Mouse (Mus musculus) testis, adult 2 months (tissue): Measurements from ENCODE around the gene Syngr1. TPM values are rescaled to one million over a fixed set of nuclear protein-coding genes. Genes with fewer than 3 reads are reported as not detected.
"Not testable (repeated sequence)": the region's sequence is repeated elsewhere in the genome, so short reads cannot be mapped to it uniquely, and the experiment has no call there.

Experiments
- H3K27ac ChIP-seq: fragments of 200-500 bp; 2 replicates; pipeline ENCODE4 v1.5.1; 2012; ENCODE audit warnings: low read depth, low read length; ENCODE audit not compliant: control insufficient read depth, insufficient read depth
- H3K27me3 ChIP-seq: fragments of 200-500 bp; 2 replicates; pipeline ENCODE4 v1.6.1; 2012; ENCODE audit warnings: mild to moderate bottlenecking, low read length, moderate library complexity; ENCODE audit not compliant: control insufficient read depth, insufficient read depth
- H3K36me3 ChIP-seq: fragments of 200-500 bp; 2 replicates; pipeline ENCODE4 v1.6.1; 2012; ENCODE audit warnings: mild to moderate bottlenecking, low read length; ENCODE audit not compliant: control insufficient read depth, insufficient read depth
- H3K4me1 ChIP-seq: fragments of 200-500 bp; 2 replicates; pipeline ENCODE4 v1.6.1; 2012; ENCODE audit warnings: low read length; ENCODE audit not compliant: control insufficient read depth, insufficient read depth
- H3K4me3 ChIP-seq: fragments of 200-500 bp; 2 replicates; pipeline ENCODE4 v1.5.1; 2012; ENCODE audit warnings: low read depth, mild to moderate bottlenecking, low read length, moderate library complexity, mixed read lengths; ENCODE audit not compliant: control insufficient read depth
- CTCF ChIP-seq: fragments of 200-500 bp; IDR thresholded peaks from 2 replicates; pipeline ENCODE4 v1.5.1; 2012; ENCODE audit warnings: low read depth, mild to moderate bottlenecking, inconsistent platforms, low read length, moderate library complexity; ENCODE audit not compliant: control insufficient read depth, insufficient read depth, insufficient replicate concordance
- POLR2A ChIP-seq: fragments of 200-500 bp; IDR thresholded peaks from 2 replicates; pipeline ENCODE4 v1.6.1; 2012; ENCODE audit warnings: low read depth, mild to moderate bottlenecking, inconsistent platforms, low read length, moderate library complexity; ENCODE audit not compliant: control insufficient read depth
- polyA plus RNA-seq: library from polyadenylated mRNA; depleted of rRNA; stranded (reverse); fragments of >200 nt; gene quantifications from 2 replicates; pipeline ENCODE4 v1.2.3, GENCODE M21; 2012

Syngr1 gene
- polyA plus RNA-seq, 1 experiment, result 8.5 TPM

DNA sequence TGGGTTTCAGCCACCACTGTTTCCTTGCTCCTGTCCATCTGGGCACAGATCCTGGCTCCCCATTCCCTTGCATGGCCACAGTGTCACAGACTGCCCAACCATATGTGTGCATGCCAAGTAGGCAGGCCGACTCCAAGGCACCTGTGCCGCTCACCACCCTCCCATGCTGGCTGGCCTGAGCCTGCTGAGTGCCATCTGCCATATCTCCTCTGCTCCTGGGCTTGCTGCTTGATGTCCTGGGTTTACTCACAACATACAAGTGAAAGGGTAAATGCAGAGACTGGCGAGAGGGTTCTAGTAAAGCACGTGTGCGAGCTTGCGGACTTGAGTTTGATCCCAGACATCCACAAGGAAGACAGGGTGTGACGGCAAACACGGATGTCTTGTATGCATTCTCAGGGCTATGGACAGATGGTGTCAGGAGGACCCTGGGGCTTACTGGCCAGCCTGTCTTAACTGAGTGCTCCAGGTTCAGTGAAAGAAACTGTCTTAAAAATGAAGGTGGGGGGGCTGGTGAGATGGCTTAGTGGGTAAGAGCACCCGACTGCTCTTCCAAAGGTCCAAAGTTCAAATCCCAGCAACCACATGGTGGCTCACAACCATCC is 30.7 kb downstream of the Syngr1 start:
- H3K27me3 ChIP-seq, result no peaks in the 10 kb centered on the region
- TF ChIP-seq CTCF, result no peak
- no peak for TF ChIP-seq POLR2A
- peaks cover 7% of the 10 kb centered on the region for H3K4me1 ChIP-seq
- no peak overlapping the region for H3K27ac ChIP-seq
- H3K4me3 ChIP-seq, result no peak overlapping the region
- H3K36me3 ChIP-seq, result no peaks in the 10 kb centered on the region

DNA sequence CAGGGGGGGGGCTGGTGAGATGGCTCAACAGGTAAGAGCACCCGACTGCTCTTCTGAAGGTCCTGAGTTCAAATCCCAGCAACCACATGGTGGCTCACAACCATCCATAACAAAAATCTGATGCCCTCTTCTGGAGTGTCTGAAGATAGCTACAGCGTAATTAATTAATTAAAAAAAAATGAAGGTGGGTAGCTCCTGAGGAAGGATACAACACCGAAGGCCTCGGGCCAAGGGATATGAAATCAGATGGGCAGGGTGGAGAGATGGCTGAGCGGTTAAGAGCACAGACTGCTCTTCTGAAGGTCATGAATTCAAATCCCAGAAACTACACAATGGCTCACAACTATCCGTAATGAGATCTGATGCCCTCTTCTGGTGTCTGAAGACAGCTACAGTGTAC is 31.3 kb downstream of the Syngr1 start:
- H3K27me3 ChIP-seq, H3K36me3 ChIP-seq, H3K27ac ChIP-seq, H3K4me3 ChIP-seq, H3K4me1 ChIP-seq: not testable (repeated sequence)

GRCm38 (mm10) chr15:80124651-80125050 is 33.5 kb downstream of the Syngr1 start:
- TF ChIP-seq CTCF (no peak), POLR2A (no peak)
- Histone ChIP-seq H3K27ac (no peak overlapping the region), H3K4me1 (no peaks in the 10 kb centered on the region)

GRCm38 (mm10) chr15:80127191-80127590 is 36.1 kb downstream of the Syngr1 start:
- no peaks in the 10 kb centered on the region for H3K4me1 ChIP-seq
- H3K36me3 ChIP-seq, result no peaks in the 10 kb centered on the region
- TF ChIP-seq CTCF, result no peak
- no peak for TF ChIP-seq POLR2A
- H3K27me3 ChIP-seq, result no peaks in the 10 kb centered on the region
- H3K4me3 ChIP-seq, result no peak overlapping the region
- H3K27ac ChIP-seq, result no peak overlapping the region

More at GRCm38 (mm10) chr15:80124651-80125050, 33.5 kb downstream of the Syngr1 start:
- Histone ChIP-seq H3K36me3 (no peaks in the 10 kb centered on the region), H3K27me3 (no peaks in the 10 kb centered on the region), H3K4me3 (no peak overlapping the region)

DNA sequence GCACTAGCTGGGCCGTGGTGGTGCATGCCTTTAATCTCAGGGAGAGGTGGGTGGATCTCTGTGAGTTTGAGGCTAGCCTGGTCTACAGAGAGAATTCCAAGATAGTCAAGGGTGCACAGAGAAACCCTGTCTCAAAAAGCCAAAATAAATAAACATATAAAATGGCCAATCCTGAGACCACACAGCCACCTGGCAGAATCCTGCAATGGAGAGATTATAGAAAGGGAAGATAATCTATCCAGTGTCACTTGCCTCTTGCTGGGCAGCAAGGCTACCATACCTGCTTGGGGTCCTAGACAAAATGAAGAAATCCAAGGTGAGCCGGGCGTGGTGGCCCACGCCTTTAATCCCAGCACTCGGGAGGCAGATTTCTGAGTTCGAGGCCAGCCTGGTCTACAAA is 38.8 kb downstream of the Syngr1 start:
- TF ChIP-seq CTCF (no peak), POLR2A (no peak)
- no peak overlapping the region for H3K4me3 ChIP-seq
- H3K4me1 ChIP-seq, result peaks cover 13% of the 10 kb centered on the region
- no peak overlapping the region for H3K27ac ChIP-seq
- no peaks in the 10 kb centered on the region for H3K36me3 ChIP-seq
- no peaks in the 10 kb centered on the region for H3K27me3 ChIP-seq

DNA sequence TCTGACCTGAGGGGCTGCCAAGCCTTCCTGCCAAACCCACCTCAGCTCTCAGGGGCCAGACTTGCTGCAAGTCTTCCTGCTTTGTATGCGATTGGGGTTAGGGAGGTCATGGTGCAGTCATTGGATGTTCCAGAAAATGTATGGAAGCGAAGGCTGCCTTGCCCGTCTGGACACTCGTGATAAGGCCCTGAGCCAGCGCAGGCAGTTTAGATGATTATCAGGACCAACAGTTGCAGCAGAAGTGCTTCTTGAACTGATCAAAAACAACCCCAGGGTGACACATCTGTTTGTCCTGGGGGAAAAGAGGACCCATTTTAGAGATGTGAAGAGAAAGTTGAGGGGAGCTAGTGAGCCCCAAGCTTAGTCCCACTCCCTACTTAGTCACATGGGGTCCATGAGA is 39.6 kb downstream of the Syngr1 start:
- Histone ChIP-seq H3K4me3 (no peak overlapping the region), H3K36me3 (no peaks in the 10 kb centered on the region), H3K27ac (no peak overlapping the region), H3K27me3 (no peaks in the 10 kb centered on the region), H3K4me1 (peaks cover 13% of the 10 kb centered on the region)
- TF ChIP-seq CTCF (no peak), POLR2A (no peak)

GRCm38 (mm10) chr15:80131421-80131820 is 40.3 kb downstream of the Syngr1 start:
- peaks cover 18% of the 10 kb centered on the region for H3K4me1 ChIP-seq
- H3K27me3 ChIP-seq, result no peaks in the 10 kb centered on the region
- TF ChIP-seq CTCF, result no peak
- H3K36me3 ChIP-seq, result no peaks in the 10 kb centered on the region
- H3K27ac ChIP-seq, result no peak overlapping the region
- H3K4me3 ChIP-seq, result no peak overlapping the region

DNA sequence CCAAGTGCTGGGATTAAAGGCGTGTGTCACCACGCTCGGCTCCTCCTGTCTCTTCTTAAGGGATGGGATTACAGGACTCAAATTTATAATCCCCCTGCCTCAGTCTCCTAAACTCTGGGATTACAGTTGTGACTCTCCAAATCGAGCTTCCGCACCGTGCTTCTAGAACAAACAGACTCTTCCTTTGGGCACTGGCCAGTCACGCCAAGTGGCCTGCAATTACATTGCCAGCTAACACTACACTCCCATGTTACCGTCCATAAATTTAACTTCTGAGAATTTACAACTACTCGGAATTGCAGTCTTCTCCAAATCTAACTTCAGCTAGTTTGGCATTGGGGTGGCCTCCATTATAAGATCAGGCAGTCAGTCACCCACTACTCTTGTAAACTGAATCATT is 41.3 kb downstream of the Syngr1 start:
- Histone ChIP-seq H3K27ac (no peak overlapping the region), H3K27me3 (no peaks in the 10 kb centered on the region), H3K4me1 (peaks cover 20% of the 10 kb centered on the region), H3K36me3 (no peaks in the 10 kb centered on the region), H3K4me3 (peak overlapping the region; percentile 20; the same call in 1 of the 2 replicates)
- no peak for TF ChIP-seq CTCF
